Mouse (Mus musculus): Measurements from ENCODE around the gene Cth. TPM values are rescaled to one million over a fixed set of nuclear protein-coding genes. Genes with fewer than 3 reads are reported as not detected.

Gene Cth
- polyA plus RNA-seq, 1 experiment from 2014 or later: 4.0 TPM

DNA sequence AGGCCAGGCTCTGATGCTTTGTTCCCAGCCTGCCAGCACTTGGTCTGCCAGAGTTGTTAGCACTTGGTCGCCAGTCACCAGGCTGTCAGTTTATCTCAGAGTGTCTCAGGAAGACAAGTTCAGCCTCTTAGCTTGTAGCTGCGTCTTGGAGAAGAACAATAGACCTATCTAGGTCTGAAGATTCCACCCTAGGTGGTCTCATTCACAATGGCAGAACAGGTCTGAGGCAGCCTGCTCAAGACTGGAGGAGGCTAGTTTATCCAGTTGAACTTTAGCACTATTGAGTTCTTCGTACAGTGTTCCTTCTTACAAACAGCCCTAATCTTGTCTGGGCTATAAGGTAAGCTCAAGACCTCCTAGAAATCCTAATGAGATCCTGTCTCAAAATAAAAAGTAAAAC lies 7.2 kb upstream of the Cth start:
- H3K27me3 ChIP-seq: no peaks in the 10 kb centered on the region
- no peaks in the 10 kb centered on the region for H3K9me3 ChIP-seq
- H3K4me2 ChIP-seq (replicated peaks): no peak overlapping the region
- no peak overlapping the region for H3K9ac ChIP-seq (replicated peaks)
- H3K27ac ChIP-seq: no peak overlapping the region
- no peak overlapping the region for H3K4me3 ChIP-seq (replicated peaks)
- WGBS: 43% methylated on average over 3 of the region's 3 CpGs
- no peaks in the 10 kb centered on the region for H3K4me1 ChIP-seq (replicated peaks)
- H3K36me3 ChIP-seq: no peaks in the 10 kb centered on the region
- ATAC-seq: no peak

GRCm38 (mm10) chr3:157931592-157931991 lies 6.7 kb upstream of the Cth start:
- 56% methylated on average over 3 of the region's 3 CpGs for WGBS
- Histone ChIP-seq H3K4me2 (replicated peaks) (no peak overlapping the region), H3K4me1 (replicated peaks) (no peaks in the 10 kb centered on the region), H3K4me3 (replicated peaks) (no peak overlapping the region), H3K9me3 (no peaks in the 10 kb centered on the region), H3K9ac (replicated peaks) (no peak overlapping the region), H3K27me3 (no peaks in the 10 kb centered on the region), H3K36me3 (no peaks in the 10 kb centered on the region), H3K27ac (no peak overlapping the region)
- ATAC-seq: no peak

- no peak overlapping the region for H3K9ac ChIP-seq (replicated peaks)
- WGBS: 90% methylated on average over 1 of the region's 1 CpGs
- H3K4me2 ChIP-seq (replicated peaks): no peak overlapping the region
- H3K4me1 ChIP-seq (replicated peaks): peaks cover 6% of the 10 kb centered on the region; the same call in 1 of the 2 replicates
- no peaks in the 10 kb centered on the region for H3K9me3 ChIP-seq
- no peaks in the 10 kb centered on the region for H3K36me3 ChIP-seq
- H3K27ac ChIP-seq: no peak overlapping the region
- H3K27me3 ChIP-seq: no peaks in the 10 kb centered on the region
- no peak overlapping the region for H3K4me3 ChIP-seq (replicated peaks)
- no peak for ATAC-seq
Observed at GRCm38 (mm10) chr3:157929417-157929816, 4.5 kb upstream of the Cth start.

DNA sequence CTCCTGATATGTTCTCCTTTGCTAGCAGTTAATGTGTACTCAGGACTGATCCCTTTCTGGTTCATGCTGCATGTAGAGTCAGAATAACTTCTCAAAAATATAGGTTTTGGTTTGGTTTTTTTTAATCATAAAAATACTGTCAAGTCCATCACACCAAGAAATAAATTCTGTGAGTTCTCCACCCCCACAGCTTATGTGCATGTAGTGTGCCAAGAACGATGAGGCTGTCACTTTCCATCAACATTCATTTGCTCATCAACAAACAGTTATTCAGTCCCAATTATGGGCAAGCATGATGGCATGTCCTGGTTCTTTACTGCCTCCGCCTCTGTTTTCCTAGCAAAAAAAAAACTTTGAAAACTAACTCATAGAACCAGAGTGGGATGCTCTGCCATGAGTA lies 3.9 kb upstream of the Cth start:
- no peaks in the 10 kb centered on the region for H3K36me3 ChIP-seq
- no peak overlapping the region for H3K4me3 ChIP-seq (replicated peaks)
- H3K9me3 ChIP-seq: no peaks in the 10 kb centered on the region
- H3K27me3 ChIP-seq: no peaks in the 10 kb centered on the region
- WGBS: 82% methylated on average over 2 of the region's 2 CpGs
- H3K27ac ChIP-seq: no peak overlapping the region
- H3K9ac ChIP-seq (replicated peaks): no peak overlapping the region
- H3K4me2 ChIP-seq (replicated peaks): no peak overlapping the region
- no peak for ATAC-seq
- H3K4me1 ChIP-seq (replicated peaks): peaks cover 9% of the 10 kb centered on the region; the same call in 1 of the 2 replicates

GRCm38 (mm10) chr3:157926761-157927160 lies 1.9 kb upstream of the Cth start:
- Histone ChIP-seq H3K4me1 (replicated peaks) (peaks cover 9% of the 10 kb centered on the region; the same call in 1 of the 2 replicates), H3K27me3 (no peaks in the 10 kb centered on the region), H3K4me3 (replicated peaks) (no peak overlapping the region), H3K36me3 (no peaks in the 10 kb centered on the region), H3K9me3 (no peaks in the 10 kb centered on the region), H3K9ac (replicated peaks) (no peak overlapping the region), H3K4me2 (replicated peaks) (no peak overlapping the region), H3K27ac (no peak overlapping the region)
- ATAC-seq: no peak
- 47% methylated on average over 2 of the region's 2 CpGs for WGBS

DNA sequence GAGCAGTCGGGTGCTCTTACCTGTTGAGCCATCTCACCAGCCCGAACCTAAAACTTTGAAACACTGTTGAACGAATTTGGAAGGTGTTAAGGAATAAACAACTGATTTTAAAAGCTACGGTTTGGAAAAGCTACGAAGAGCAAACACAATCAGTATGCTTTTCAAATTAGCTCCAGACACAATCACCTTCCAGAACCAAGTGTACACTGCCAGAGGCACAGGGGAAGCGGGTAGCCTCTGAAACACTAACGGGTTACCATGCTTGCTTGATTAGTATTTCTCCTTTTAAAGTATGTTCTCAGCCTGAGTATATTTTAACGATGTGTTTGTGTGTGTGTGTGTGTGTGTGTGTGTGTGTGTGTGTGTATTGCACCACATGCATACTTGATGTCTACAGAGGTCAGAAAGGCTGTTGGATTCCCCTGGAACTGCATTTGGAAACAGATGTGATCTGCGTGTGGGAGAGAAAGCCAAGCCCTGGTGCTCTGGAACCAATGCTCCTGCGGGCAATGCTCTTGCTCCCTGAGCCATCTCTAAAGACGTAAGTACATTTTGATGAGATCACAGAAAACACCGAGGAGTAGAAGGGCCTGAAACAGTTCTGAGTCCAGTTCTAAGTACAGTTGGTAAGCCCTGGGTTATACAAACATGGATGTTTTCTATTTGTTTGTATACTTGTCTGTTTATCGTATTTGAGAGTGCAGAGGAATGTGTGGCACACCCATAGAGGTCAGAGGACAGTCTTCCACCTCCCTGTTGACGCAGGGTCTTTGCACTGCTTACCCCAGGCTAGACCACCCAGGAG lies 1.0 kb upstream of the Cth start:
- no peak overlapping the region for H3K9ac ChIP-seq (replicated peaks)
- no peak overlapping the region for H3K4me3 ChIP-seq (replicated peaks)
- peaks cover 9% of the 10 kb centered on the region; the same call in 1 of the 2 replicates for H3K4me1 ChIP-seq (replicated peaks)
- no peaks in the 10 kb centered on the region for H3K36me3 ChIP-seq
- H3K9me3 ChIP-seq: no peaks in the 10 kb centered on the region
- H3K4me2 ChIP-seq (replicated peaks): no peak overlapping the region
- 89% methylated on average over 14 of the region's 14 CpGs for WGBS
- no peak overlapping the region for H3K27ac ChIP-seq
- no peak for ATAC-seq
- H3K27me3 ChIP-seq: no peaks in the 10 kb centered on the region

- Histone ChIP-seq H3K27ac (no peak overlapping the region), H3K9me3 (no peaks in the 10 kb centered on the region), H3K9ac (replicated peaks) (no peak overlapping the region), H3K4me1 (replicated peaks) (peaks cover 9% of the 10 kb centered on the region; the same call in 1 of the 2 replicates), H3K36me3 (no peaks in the 10 kb centered on the region), H3K4me3 (replicated peaks) (no peak overlapping the region), H3K4me2 (replicated peaks) (no peak overlapping the region), H3K27me3 (no peaks in the 10 kb centered on the region)
- no peak for ATAC-seq
- 85% methylated on average over 3 of the region's 3 CpGs for WGBS
Observed at GRCm38 (mm10) chr3:157923268-157923835, 1.5 kb downstream of the Cth start.

- no peaks in the 10 kb centered on the region for H3K36me3 ChIP-seq
Observed at GRCm38 (mm10) chr3:157921376-157921775, 3.5 kb downstream of the Cth start.

DNA sequence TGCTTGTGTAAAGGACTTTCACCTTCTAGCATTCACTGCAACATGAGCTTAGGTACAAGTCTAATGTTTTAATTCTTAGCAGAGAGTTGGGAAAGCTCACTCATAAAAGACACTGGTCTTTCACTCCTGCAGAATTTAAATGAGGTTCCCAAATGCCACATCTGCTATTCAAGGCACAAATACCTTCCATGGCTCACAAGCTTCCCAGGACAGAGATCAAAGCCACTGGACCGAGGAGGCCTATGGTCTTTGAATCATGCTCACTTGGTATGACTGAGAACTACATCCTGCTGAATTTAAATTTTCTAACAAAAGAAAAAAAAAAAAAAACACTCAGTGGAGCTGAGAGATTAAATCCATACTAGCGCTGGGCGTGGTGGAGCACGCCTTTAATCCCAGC lies 8.5 kb downstream of the Cth start:
- Histone ChIP-seq H3K9ac (replicated peaks) (no peak overlapping the region), H3K27ac (no peak overlapping the region), H3K4me1 (replicated peaks) (no peaks in the 10 kb centered on the region), H3K27me3 (no peaks in the 10 kb centered on the region), H3K9me3 (no peaks in the 10 kb centered on the region), H3K4me3 (replicated peaks) (no peak overlapping the region), H3K4me2 (replicated peaks) (no peak overlapping the region), H3K36me3 (no peaks in the 10 kb centered on the region)
- ATAC-seq: no peak
- 55% methylated on average over 4 of the region's 4 CpGs for WGBS

More at GRCm38 (mm10) chr3:157921376-157921775, 3.5 kb downstream of the Cth start:
- Histone ChIP-seq H3K4me2 (replicated peaks) (no peak overlapping the region), H3K4me1 (replicated peaks) (peaks cover 9% of the 10 kb centered on the region; the same call in 1 of the 2 replicates), H3K9ac (replicated peaks) (no peak overlapping the region), H3K27me3 (no peaks in the 10 kb centered on the region), H3K9me3 (no peaks in the 10 kb centered on the region), H3K27ac (no peak overlapping the region), H3K4me3 (replicated peaks) (no peak overlapping the region)
- ATAC-seq: no peak
- 93% methylated on average over 2 of the region's 2 CpGs for WGBS

GRCm38 (mm10) chr3:157912155-157912554 lies 12.7 kb downstream of the Cth start:
- H3K9ac ChIP-seq (replicated peaks): no peak overlapping the region
- ATAC-seq: no peak
- H3K4me1 ChIP-seq (replicated peaks): no peaks in the 10 kb centered on the region
- H3K9me3 ChIP-seq: no peaks in the 10 kb centered on the region
- H3K4me3 ChIP-seq (replicated peaks): no peak overlapping the region
- no peak overlapping the region for H3K4me2 ChIP-seq (replicated peaks)
- H3K27me3 ChIP-seq: no peaks in the 10 kb centered on the region
- no peak overlapping the region for H3K27ac ChIP-seq
- WGBS: 95% methylated on average over 2 of the region's 2 CpGs
- no peaks in the 10 kb centered on the region for H3K36me3 ChIP-seq

GRCm38 (mm10) chr3:157910262-157910661 lies 14.6 kb downstream of the Cth start:
- no peaks in the 10 kb centered on the region for H3K36me3 ChIP-seq
- no peak overlapping the region for H3K9ac ChIP-seq (replicated peaks)
- ATAC-seq: no peak
- H3K27ac ChIP-seq: no peak overlapping the region
- H3K4me3 ChIP-seq (replicated peaks): no peak overlapping the region
- H3K27me3 ChIP-seq: no peaks in the 10 kb centered on the region
- H3K4me2 ChIP-seq (replicated peaks): no peak overlapping the region
- H3K9me3 ChIP-seq: no peaks in the 10 kb centered on the region
- WGBS: 84% methylated on average over 3 of the region's 3 CpGs
- no peaks in the 10 kb centered on the region for H3K4me1 ChIP-seq (replicated peaks)

DNA sequence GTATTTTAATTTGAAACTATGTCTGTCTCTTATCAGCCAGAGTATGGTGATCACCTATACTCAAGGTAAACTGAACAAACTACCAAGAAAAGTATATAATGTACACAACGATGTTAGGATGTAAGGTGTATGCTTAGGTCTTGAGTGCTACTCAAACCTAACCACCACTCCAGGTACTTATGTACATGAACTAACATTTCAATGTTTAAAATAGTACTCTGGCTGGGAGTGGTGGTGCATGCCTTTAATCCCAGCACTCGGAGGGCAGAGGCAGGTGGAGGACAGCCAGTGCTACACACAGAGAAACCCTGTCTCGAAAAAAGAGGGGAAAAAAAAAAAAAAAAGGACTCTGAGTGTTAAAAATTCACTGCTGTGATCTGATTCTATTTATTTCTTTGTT lies 16.7 kb downstream of the Cth start:
- Histone ChIP-seq H3K9ac (replicated peaks) (no peak overlapping the region), H3K36me3 (no peaks in the 10 kb centered on the region), H3K27me3 (no peaks in the 10 kb centered on the region), H3K4me2 (replicated peaks) (no peak overlapping the region), H3K9me3 (no peaks in the 10 kb centered on the region), H3K4me1 (replicated peaks) (no peaks in the 10 kb centered on the region), H3K27ac (no peak overlapping the region), H3K4me3 (replicated peaks) (no peak overlapping the region)
- no peak for ATAC-seq
- WGBS: 81% methylated on average over 3 of the region's 3 CpGs
